Mouse (Mus musculus) liver, embryonic 12.5 days (tissue): ENCODE results near the gene Znrd1as. TPM values are rescaled to one million over a fixed set of nuclear protein-coding genes. Genes with fewer than 3 reads are reported as not detected.

ENCODE experiments used
- ATAC-seq: fragments of 200-750 bp; cut with Nextera tagmentation; 2 replicates; pipeline ENCODE4 v1.8.0; 2017; ENCODE audit warnings: moderate number of reproducible peaks, mild to moderate bottlenecking, moderate library complexity
- H3K27ac ChIP-seq: fragments of 300-500 bp; sonication (generic); 2 replicates; pipeline ENCODE4 v1.5.1; 2016; ENCODE audit warnings: mild to moderate bottlenecking
- H3K27me3 ChIP-seq: fragments of 300-500 bp; sonication (generic); replicated peaks from 2 replicates; pipeline ENCODE4 v1.6.1; 2016; ENCODE audit warnings: mild to moderate bottlenecking, moderate library complexity
- H3K36me3 ChIP-seq: fragments of 300-500 bp; sonication (generic); 2 replicates; pipeline ENCODE4 v1.6.1; 2016; ENCODE audit warnings: mild to moderate bottlenecking, moderate library complexity
- H3K4me1 ChIP-seq: fragments of 300-500 bp; sonication (generic); 2 replicates; pipeline ENCODE4 v1.6.1; 2016
- H3K4me2 ChIP-seq: fragments of 300-500 bp; sonication (generic); 2 replicates; pipeline ENCODE4 v1.6.1; 2016; ENCODE audit warnings: mild to moderate bottlenecking, moderate library complexity
- H3K4me3 ChIP-seq: fragments of 300-500 bp; sonication (generic); 2 replicates; pipeline ENCODE4 v1.5.1; 2016; ENCODE audit warnings: mild to moderate bottlenecking, moderate library complexity
- H3K9ac ChIP-seq: fragments of 300-500 bp; sonication (generic); 2 replicates; pipeline ENCODE4 v1.6.1; 2016; ENCODE audit warnings: mild to moderate bottlenecking, moderate library complexity
- H3K9me3 ChIP-seq: fragments of 300-500 bp; sonication (generic); replicated peaks from 2 replicates; pipeline ENCODE4 v1.6.1; 2016; ENCODE audit warnings: mild to moderate bottlenecking, moderate library complexity
- WGBS: fragments of 180-500 bp; shearing (Covaris S2); methylation state at CpG from one replicate; pipeline ENCODE4 v1.1.7; 2016; ENCODE audit not compliant: insufficient replicate concordance; 5-methylcytosine and 5-hydroxymethylcytosine counted together
- polyA plus RNA-seq: library from polyadenylated mRNA; unstranded; fragments of >200 nt; fragmentation: Nextera tagmentation; extraction: Ambion mirVana; gene quantifications from 2 replicates; pipeline ENCODE4 v1.2.1, GENCODE M21; 2016

The Znrd1as gene
- polyA plus RNA-seq, 1 experiment from 2014 or later, result 5.2 TPM

GRCm38 (mm10) chr17:37002364-37003330 is 44.3 kb downstream of the Znrd1as start:
- peak; percentile 55 for ATAC-seq
- peak overlapping the region; percentile 61 for H3K9ac ChIP-seq
- H3K27ac ChIP-seq, result peak overlapping the region; percentile 48; the same call in 1 of the 2 replicates
- H3K4me2 ChIP-seq, result peak overlapping the region; percentile 66
- no peaks in the 10 kb centered on the region; the same call in 1 of the 2 replicates for H3K4me1 ChIP-seq
- no peaks in the 10 kb centered on the region for H3K36me3 ChIP-seq
- H3K4me3 ChIP-seq, result peak overlapping the region; percentile 55
- peaks cover 25% of the 10 kb centered on the region for H3K27me3 ChIP-seq
- 2% methylated on average over 49 of the region's 49 CpGs for WGBS
- no peaks in the 10 kb centered on the region for H3K9me3 ChIP-seq

DNA sequence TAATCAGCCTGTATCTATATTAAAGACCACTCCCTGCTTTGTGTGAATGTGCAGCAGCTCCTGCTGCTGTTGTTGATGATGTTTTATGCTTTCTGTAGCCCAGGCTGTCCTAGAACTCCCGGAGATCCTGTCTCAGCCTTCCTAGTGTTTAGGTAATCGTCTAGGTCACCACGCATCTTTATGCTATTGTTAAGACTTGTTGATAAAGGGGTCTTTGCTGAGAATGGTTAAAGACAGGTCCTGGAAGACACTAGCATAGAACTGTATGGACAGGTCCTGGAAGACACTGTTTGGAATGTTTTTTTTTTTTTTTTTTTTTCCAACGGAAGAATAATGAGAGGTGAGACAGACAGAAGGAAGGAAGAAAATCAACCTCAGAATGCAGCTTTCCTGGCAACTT is 45.0 kb downstream of the Znrd1as start:
- ATAC-seq, result no peak
- 40% methylated on average over 4 of the region's 4 CpGs for WGBS
- peak overlapping the region; percentile 66 for H3K4me2 ChIP-seq
- peaks cover 25% of the 10 kb centered on the region for H3K27me3 ChIP-seq
- no peaks in the 10 kb centered on the region; the same call in 1 of the 2 replicates for H3K4me1 ChIP-seq
- no peak overlapping the region for H3K27ac ChIP-seq
- no peak overlapping the region for H3K9ac ChIP-seq
- H3K4me3 ChIP-seq, result peak overlapping the region; percentile 55
- H3K9me3 ChIP-seq, result no peaks in the 10 kb centered on the region
- H3K36me3 ChIP-seq, result no peaks in the 10 kb centered on the region

DNA sequence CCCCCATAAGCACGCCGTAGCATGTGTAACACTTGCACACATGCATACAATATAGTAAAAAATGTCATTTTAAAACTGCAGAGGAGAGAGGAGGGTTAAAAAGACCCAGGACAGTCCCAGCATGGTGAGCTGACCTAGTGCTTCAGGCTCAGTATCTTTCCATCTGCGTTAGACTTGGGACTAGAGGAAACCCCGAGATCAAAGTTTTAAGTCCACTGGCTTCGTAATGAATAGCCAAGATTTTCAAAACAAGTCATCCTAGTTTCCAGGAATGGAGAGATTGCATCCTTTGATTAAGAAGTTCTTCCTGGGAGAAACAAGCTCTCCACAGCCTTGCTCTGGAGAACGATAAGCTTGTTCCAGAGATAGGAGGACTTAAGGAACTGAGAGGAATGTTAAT is 49.8 kb downstream of the Znrd1as start:
- Histone ChIP-seq H3K27ac (no peak overlapping the region), H3K4me3 (no peak overlapping the region), H3K27me3 (peaks cover 10% of the 10 kb centered on the region), H3K9me3 (no peaks in the 10 kb centered on the region), H3K4me1 (no peaks in the 10 kb centered on the region), H3K36me3 (0 out of 2 replicates have a peak, but pooled peaks cover 3% of the 10 kb centered on the region), H3K4me2 (no peak overlapping the region), H3K9ac (no peak overlapping the region)
- WGBS, result 71% methylated on average over 6 of the region's 6 CpGs
- no peak for ATAC-seq

DNA sequence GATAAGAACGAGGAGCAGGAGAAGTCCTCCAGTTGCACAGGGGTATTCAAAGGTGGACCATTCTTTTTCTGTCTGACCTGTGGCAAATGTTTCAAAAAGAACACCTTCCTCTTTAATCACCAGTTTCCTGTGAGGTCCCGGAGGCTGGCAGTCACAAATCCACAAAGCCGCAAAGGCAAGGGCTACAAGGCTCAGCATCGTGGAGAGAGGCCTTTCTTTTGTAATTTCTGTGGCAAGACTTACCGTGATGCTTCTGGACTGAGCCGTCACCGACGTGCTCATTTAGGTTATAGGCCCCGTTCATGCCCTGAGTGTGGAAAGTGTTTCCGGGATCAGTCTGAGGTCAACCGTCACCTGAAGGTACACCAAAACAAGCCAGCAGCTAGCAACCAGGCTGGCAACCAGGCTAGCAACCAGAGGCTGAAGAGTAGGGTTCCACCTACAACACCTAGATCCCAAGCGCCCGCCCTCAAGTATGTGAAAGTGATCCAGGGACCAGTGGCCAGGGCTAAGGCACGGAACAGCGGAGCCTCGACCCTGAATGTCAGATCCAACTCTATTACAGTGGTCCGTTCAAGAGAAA is 51.2 kb downstream of the Znrd1as start:
- Histone ChIP-seq H3K36me3 (0 out of 2 replicates have a peak, but pooled peaks cover 3% of the 10 kb centered on the region), H3K9me3 (no peaks in the 10 kb centered on the region), H3K27ac (no peak overlapping the region), H3K4me1 (no peaks in the 10 kb centered on the region), H3K4me2 (no peak overlapping the region), H3K4me3 (no peak overlapping the region), H3K27me3 (no peaks in the 10 kb centered on the region; the same call in 1 of the 2 replicates), H3K9ac (no peak overlapping the region)
- ATAC-seq, result no peak
- 65% methylated on average over 17 of the region's 17 CpGs for WGBS

DNA sequence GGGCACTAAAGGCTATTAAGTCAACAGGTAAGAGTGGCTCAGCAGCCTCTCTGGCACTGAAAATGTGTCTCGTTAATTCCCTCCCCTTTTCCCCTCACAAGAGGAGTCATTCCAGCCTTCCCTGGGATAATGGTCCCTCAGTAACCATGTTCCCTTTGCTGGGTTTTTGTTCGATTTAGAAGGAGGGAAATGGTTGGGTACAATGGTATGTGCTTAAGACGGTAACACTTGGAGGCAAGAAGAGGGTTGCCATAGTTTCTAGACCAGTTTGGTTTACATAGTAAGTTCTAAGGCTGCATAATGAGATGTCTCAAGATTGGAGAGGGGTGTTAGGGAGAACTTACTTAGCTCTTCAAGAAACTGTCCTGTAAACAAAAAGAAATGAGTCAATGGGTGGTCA is 53.3 kb downstream of the Znrd1as start:
- Histone ChIP-seq H3K4me2 (no peak overlapping the region), H3K4me1 (no peaks in the 10 kb centered on the region), H3K27me3 (no peaks in the 10 kb centered on the region), H3K27ac (no peak overlapping the region), H3K9ac (no peak overlapping the region), H3K9me3 (no peaks in the 10 kb centered on the region), H3K36me3 (0 out of 2 replicates have a peak, but pooled peaks cover 3% of the 10 kb centered on the region), H3K4me3 (no peak overlapping the region)
- 68% methylated on average over 3 of the region's 3 CpGs for WGBS
- no peak for ATAC-seq

DNA sequence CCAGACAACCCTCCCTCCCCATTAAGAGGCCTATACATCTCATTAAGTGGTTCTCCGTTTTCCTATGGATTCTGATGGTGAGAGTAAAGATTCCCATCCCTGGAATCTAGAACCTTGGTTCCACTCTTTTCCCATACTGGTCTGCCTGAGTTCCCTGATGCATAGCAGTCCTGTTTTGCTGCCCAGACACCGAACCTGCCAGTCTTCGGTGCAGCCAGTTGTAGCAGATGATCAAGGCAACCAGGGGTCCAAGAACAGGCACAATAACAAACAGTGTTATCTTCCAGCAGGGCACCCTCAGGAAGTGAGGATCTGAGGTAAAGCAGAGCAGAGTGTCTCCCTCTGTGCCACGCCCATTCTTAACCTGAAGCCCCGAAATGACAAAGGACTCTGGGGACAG is 53.7 kb downstream of the Znrd1as start:
- Histone ChIP-seq H3K4me3 (no peak overlapping the region), H3K9me3 (no peaks in the 10 kb centered on the region), H3K4me1 (no peaks in the 10 kb centered on the region), H3K27me3 (no peaks in the 10 kb centered on the region), H3K27ac (no peak overlapping the region), H3K36me3 (0 out of 2 replicates have a peak, but pooled peaks cover 3% of the 10 kb centered on the region), H3K4me2 (no peak overlapping the region), H3K9ac (no peak overlapping the region)
- ATAC-seq, result no peak
- WGBS, result 49% methylated on average over 5 of the region's 5 CpGs

Other genes with a start within 250 kb of the Znrd1as start
- gene H2-M10.5, start 185.7 kb upstream of the Znrd1as start, polyA plus RNA-seq, result not detected in 2 replicates
- gene H2-M10.6, start 146.4 kb upstream of the Znrd1as start, polyA plus RNA-seq, result not detected in 2 replicates
- 14.4 and 16.2 TPM in 2 replicates for gene Trim26, start 121.5 kb upstream of the Znrd1as start, polyA plus RNA-seq
- 0.38 and 0.43 TPM in 2 replicates for gene Trim15, start 91.4 kb upstream of the Znrd1as start, polyA plus RNA-seq
- 227 and 235 TPM in 2 replicates for gene Trim10, start 89.0 kb upstream of the Znrd1as start, polyA plus RNA-seq
- gene Trim40, start 68.5 kb upstream of the Znrd1as start, polyA plus RNA-seq, result not detected in 2 replicates
- gene Trim31, start 60.5 kb upstream of the Znrd1as start, polyA plus RNA-seq, result not detected in 2 replicates
- gene Rnf39, start 15.7 kb upstream of the Znrd1as start, polyA plus RNA-seq, result not detected in 2 replicates
- gene Ppp1r11, start 6.9 kb upstream of the Znrd1as start, polyA plus RNA-seq, result 44.5 and 47.3 TPM in 2 replicates
- gene Znrd1, start within 50 bp of the Znrd1as start, polyA plus RNA-seq, result 32.7 and 33.5 TPM in 2 replicates
- gene 2410137M14Rik, start 22.6 kb downstream of the Znrd1as start, polyA plus RNA-seq, result not detected in 2 replicates
- 0.11 TPM in 1 of 2 replicates, not detected in the other for gene H2-M5, start 30.9 kb downstream of the Znrd1as start, polyA plus RNA-seq
- 11.2 and 11.8 TPM in 2 replicates for gene Zfp57, start 42.6 kb downstream of the Znrd1as start, polyA plus RNA-seq
- gene Mog, start 64.8 kb downstream of the Znrd1as start, polyA plus RNA-seq, result not detected in 2 replicates
- 1.1 and 1.6 TPM in 2 replicates for gene Gabbr1, start 87.4 kb downstream of the Znrd1as start, polyA plus RNA-seq
- not detected in 2 replicates for gene Olfr90, start 129.9 kb downstream of the Znrd1as start, polyA plus RNA-seq
- not detected in 2 replicates for gene Olfr91, start 139.7 kb downstream of the Znrd1as start, polyA plus RNA-seq
- not detected in 2 replicates for gene Olfr92, start 161.5 kb downstream of the Znrd1as start, polyA plus RNA-seq
- not detected in 2 replicates for gene Olfr93, start 202.9 kb downstream of the Znrd1as start, polyA plus RNA-seq
- gene Ubd, start 235.3 kb downstream of the Znrd1as start, polyA plus RNA-seq, result not detected in 2 replicates
- gene Olfr94, start 242.4 kb downstream of the Znrd1as start, polyA plus RNA-seq, result not detected in 2 replicates